Mouse (Mus musculus): ENCODE measurements around the gene Dleu7.

Dleu7 gene

DNA sequence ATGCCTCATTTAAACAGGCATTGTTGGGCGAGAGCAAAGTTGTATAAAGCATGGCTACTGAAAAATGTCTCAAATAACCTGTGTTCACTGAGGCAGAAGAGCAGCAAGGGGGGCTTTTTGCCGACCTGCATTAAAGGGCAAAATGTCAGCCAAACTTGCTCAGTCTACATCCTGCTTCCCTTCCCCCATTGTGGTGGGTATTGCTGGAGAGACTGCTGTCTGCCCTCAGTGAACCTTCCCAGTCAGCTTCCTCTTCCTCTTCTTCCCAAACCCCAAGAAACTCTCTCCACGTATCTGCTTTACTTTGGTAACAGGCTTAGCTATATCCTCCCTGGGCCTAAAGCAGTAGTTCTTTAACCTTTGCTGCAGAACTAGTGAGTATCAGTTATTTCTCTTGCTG is 61.9 kb downstream of the Dleu7 start:
- in situ Hi-C loops (cut with MboI; ENCODE audit: low pct_unique_long_range_greater_than_20kb in 1 of 2, low sequenced_read_pairs in 2 of 2, unreplicated experiment in 1 of 2): loop anchor here in 1 of 2 experiments (25.0 kb wide), 1 partner anchor 231 kb away; the partner anchor contains the start of gene Gucy1b2

GRCm38 (mm10) chr14:62227101-62227500 is 65.7 kb downstream of the Dleu7 start:
- in situ Hi-C loops (cut with MboI; ENCODE audit: low pct_unique_long_range_greater_than_20kb in 1 of 2, low sequenced_read_pairs in 2 of 2, unreplicated experiment in 1 of 2): loop anchor here in 1 of 2 experiments (25.0 kb wide), 1 partner anchor 235 kb away; the partner anchor contains the start of gene Gucy1b2

DNA sequence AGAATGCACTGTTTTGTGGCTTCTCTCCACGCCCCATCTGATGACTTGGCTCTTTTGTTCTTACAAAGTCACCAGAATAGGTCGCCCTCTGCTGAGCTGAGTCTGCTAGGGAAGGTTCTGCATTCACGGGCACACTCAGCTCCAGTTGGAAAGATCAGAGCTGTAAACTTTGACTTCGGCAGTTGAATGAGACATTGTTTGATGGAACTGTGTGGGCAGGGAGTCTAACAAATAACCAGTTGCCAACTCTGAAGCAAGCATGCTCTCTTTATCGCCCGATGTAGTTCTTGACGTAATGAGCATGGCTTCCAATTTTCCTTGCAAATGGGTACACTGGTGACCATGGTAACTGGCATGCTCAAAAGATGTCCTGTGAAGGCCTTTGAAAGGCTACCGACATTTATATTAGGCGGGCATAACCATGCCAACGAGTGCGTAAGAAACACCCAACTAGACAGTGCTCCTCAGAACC is 66.2 kb downstream of the Dleu7 start:
- in situ Hi-C loops (cut with MboI; ENCODE audit: low pct_unique_long_range_greater_than_20kb in 1 of 2, low sequenced_read_pairs in 2 of 2, unreplicated experiment in 1 of 2): loop anchor here in 1 of 2 experiments (25.0 kb wide), 1 partner anchor 236 kb away; the partner anchor contains the start of gene Gucy1b2

All from mouse embryonic stem cell (cell line).